Mouse (Mus musculus): ENCODE results near the gene Tbl1xr1. TPM values are rescaled to one million over a fixed set of nuclear protein-coding genes. Genes with fewer than 3 reads are reported as not detected.

Tbl1xr1 gene
- polyA plus RNA-seq, 1 experiment from 2014 or later: 26.4 TPM

- Histone ChIP-seq H3K4me1 (ENCODE audit: control insufficient read depth, insufficient read depth, low read length) (no peaks in the 10 kb centered on the region), H3K9me3 (ENCODE audit: control insufficient read depth, low read length) (no peaks in the 10 kb centered on the region), H3K4me2 (ENCODE audit: low read depth) (no peak overlapping the region), H3K27ac (ENCODE audit: low read depth, low read length) (no peak overlapping the region), H3K9ac (ENCODE audit: low read length) (no peak overlapping the region), H3K36me3 (ENCODE audit: control insufficient read depth, insufficient read depth, low read length) (no peaks in the 10 kb centered on the region), H3K27me3 (ENCODE audit: control insufficient read depth, insufficient read depth, low read length) (no peaks in the 10 kb centered on the region), H3K4me3 (ENCODE audit: low read depth, low read length) (no peak overlapping the region)
- ATAC-seq (ENCODE audit: insufficient read depth, low FRiP score, low TSS enrichment) (no peak), DNase-seq (ENCODE audit: low spot score) (no peak)
- 85% methylated on average over 3 of the region's 3 CpGs for WGBS
Measured at GRCm38 (mm10) chr3:22228052-22228451, 151.6 kb downstream of the Tbl1xr1 start.

- Histone ChIP-seq H3K27ac (ENCODE audit: low read depth, low read length) (no peak overlapping the region), H3K4me3 (ENCODE audit: low read depth, low read length) (no peak overlapping the region), H3K27me3 (ENCODE audit: control insufficient read depth, insufficient read depth, low read length) (no peaks in the 10 kb centered on the region), H3K9me3 (ENCODE audit: control insufficient read depth, low read length) (no peaks in the 10 kb centered on the region), H3K4me1 (ENCODE audit: control insufficient read depth, insufficient read depth, low read length) (no peaks in the 10 kb centered on the region), H3K4me2 (ENCODE audit: low read depth) (no peak overlapping the region), H3K9ac (ENCODE audit: low read length) (no peak overlapping the region), H3K36me3 (ENCODE audit: control insufficient read depth, insufficient read depth, low read length) (no peaks in the 10 kb centered on the region)
- no peak for DNase-seq (ENCODE audit: low spot score)
- WGBS: 87% methylated on average over 3 of the region's 3 CpGs
- ATAC-seq (ENCODE audit: insufficient read depth, low FRiP score, low TSS enrichment): no peak
Measured at GRCm38 (mm10) chr3:22230635-22231034, 154.2 kb downstream of the Tbl1xr1 start.

- H3K9me3 ChIP-seq (ENCODE audit: control insufficient read depth, low read length): no peaks in the 10 kb centered on the region
- DNase-seq (ENCODE audit: low spot score): no peak
- H3K36me3 ChIP-seq (ENCODE audit: control insufficient read depth, insufficient read depth, low read length): no peaks in the 10 kb centered on the region
- H3K4me1 ChIP-seq (ENCODE audit: control insufficient read depth, insufficient read depth, low read length): no peaks in the 10 kb centered on the region
- H3K27me3 ChIP-seq (ENCODE audit: control insufficient read depth, insufficient read depth, low read length): no peaks in the 10 kb centered on the region
- no peak overlapping the region for H3K4me3 ChIP-seq (ENCODE audit: low read depth, low read length)
- H3K27ac ChIP-seq (ENCODE audit: low read depth, low read length): no peak overlapping the region
- H3K9ac ChIP-seq (ENCODE audit: low read length): no peak overlapping the region
- no peak overlapping the region for H3K4me2 ChIP-seq (ENCODE audit: low read depth)
- ATAC-seq (ENCODE audit: insufficient read depth, low FRiP score, low TSS enrichment): no peak
- 95% methylated on average over 16 of the region's 16 CpGs for WGBS
Measured at GRCm38 (mm10) chr3:22238106-22238900, 161.9 kb downstream of the Tbl1xr1 start.

Measured in neural tube, embryonic 11.5 days (tissue).